Mouse (Mus musculus) C2C12 (cell line): ENCODE results near the gene Dpyd. TPM values are rescaled to one million over a fixed set of nuclear protein-coding genes. Genes with fewer than 3 reads are reported as not detected.

Source experiments
- H3K27me3 ChIP-seq: one replicate; pipeline ENCODE4 v1.6.1; 2011; ENCODE audit not compliant: control insufficient read depth, insufficient read depth, insufficient read length
- H3K36me3 ChIP-seq: one replicate; pipeline ENCODE4 v1.6.1; 2011; ENCODE audit not compliant: control insufficient read depth, insufficient read depth
- H3K4me3 ChIP-seq: one replicate; pipeline ENCODE4 v1.5.1; 2011; ENCODE audit warnings: mild to moderate bottlenecking, control low read depth; ENCODE audit not compliant: poor library complexity, insufficient read depth, severe bottlenecking
- H3K79me2 ChIP-seq: one replicate; pipeline ENCODE4 v1.6.1; 2011; ENCODE audit not compliant: control insufficient read depth, insufficient read depth
- H3K79me3 ChIP-seq: one replicate; pipeline ENCODE4 v1.6.1; 2011; ENCODE audit warnings: low read depth, control low read depth
- H3ac ChIP-seq: one replicate; pipeline ENCODE3; 2011; ENCODE audit warnings: low read depth; ENCODE audit not compliant: control insufficient read depth, insufficient read length
- CEBPB ChIP-seq: IDR thresholded peaks from one replicate; pipeline ENCODE4 v1.6.1; 2011; ENCODE audit warnings: low read depth, mild to moderate bottlenecking, control low read depth, moderate library complexity
- CTCF ChIP-seq: IDR thresholded peaks from one replicate; pipeline ENCODE4 v1.5.1; 2011; ENCODE audit not compliant: control insufficient read depth, insufficient read depth, insufficient read length
- FOSL1 ChIP-seq: IDR thresholded peaks from one replicate; pipeline ENCODE4 v1.8.0; 2011; ENCODE audit warnings: mild to moderate bottlenecking, low read length; ENCODE audit not compliant: poor library complexity, insufficient read depth, severe bottlenecking
- MAX ChIP-seq: IDR thresholded peaks from one replicate; pipeline ENCODE4 v1.6.1; 2011; ENCODE audit warnings: mild to moderate bottlenecking, control low read depth
- MYOD1 ChIP-seq: IDR thresholded peaks from one replicate; pipeline ENCODE4 v1.6.1; 2011; ENCODE audit warnings: low read depth; ENCODE audit not compliant: control insufficient read depth, insufficient read length
- MYOG ChIP-seq: IDR thresholded peaks from one replicate; pipeline ENCODE4 v1.6.1; 2011; ENCODE audit not compliant: control insufficient read depth, insufficient read length; ENCODE audit errors: extremely low read depth
- USF1 ChIP-seq: IDR thresholded peaks from one replicate; pipeline ENCODE4 v1.6.1; 2011; ENCODE audit warnings: low read depth, mild to moderate bottlenecking, control low read depth, moderate library complexity
- polyA plus RNA-seq: library from polyadenylated mRNA; unstranded; fragments of >200 nt; fragmentation: generic; extraction: Trizol; gene quantifications from one replicate; pipeline ENCODE4 v1.2.1, GENCODE M21; 2012; ENCODE audit warnings: missing spikeins

Dpyd gene
- polyA plus RNA-seq, 1 experiment, result 0.60 TPM

- Histone ChIP-seq H3K36me3 (no peaks in the 10 kb centered on the region), H3K27me3 (no peaks in the 10 kb centered on the region), H3ac (no peak overlapping the region), H3K79me2 (no peaks in the 10 kb centered on the region), H3K79me3 (no peaks in the 10 kb centered on the region), H3K4me3 (no peak overlapping the region)
- TF ChIP-seq MYOG (no peak), MAX (no peak), FOSL1 (no peak), CEBPB (no peak), MYOD1 (no peak), CTCF (no peak), USF1 (no peak)
Observed at GRCm38 (mm10) chr3:119431339-119431738, 869.4 kb downstream of the Dpyd start.

GRCm38 (mm10) chr3:119431757-119432156, 869.8 kb downstream of the Dpyd start:
- TF ChIP-seq MYOG (no peak), CEBPB (no peak), MAX (no peak), MYOD1 (no peak), CTCF (no peak), USF1 (no peak), FOSL1 (no peak)
- no peaks in the 10 kb centered on the region for H3K79me2 ChIP-seq
- H3K27me3 ChIP-seq, result no peaks in the 10 kb centered on the region
- H3K4me3 ChIP-seq, result no peak overlapping the region
- H3ac ChIP-seq, result no peak overlapping the region
- H3K36me3 ChIP-seq, result no peaks in the 10 kb centered on the region
- no peaks in the 10 kb centered on the region for H3K79me3 ChIP-seq

DNA sequence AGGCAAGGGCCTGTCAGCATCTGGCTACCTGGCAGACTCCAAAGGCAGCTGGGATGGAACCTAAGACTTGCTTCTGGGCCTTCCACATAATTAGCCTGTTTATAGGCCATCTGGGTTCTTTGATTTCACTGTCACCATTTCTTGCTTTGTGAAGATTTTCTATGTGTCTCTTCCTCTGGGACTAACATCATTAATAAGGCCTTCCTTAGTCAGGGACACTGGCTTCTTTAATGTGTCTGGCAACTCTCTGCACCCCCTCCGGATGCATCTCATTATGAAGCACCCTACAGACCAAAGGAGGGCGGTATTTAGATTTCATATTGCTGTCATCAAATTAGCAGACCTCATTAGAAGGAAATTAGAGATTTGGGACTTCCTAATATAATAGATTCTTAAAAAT, 885.6 kb downstream of the Dpyd start:
- Histone ChIP-seq H3ac (no peak overlapping the region), H3K79me3 (no peaks in the 10 kb centered on the region), H3K79me2 (no peaks in the 10 kb centered on the region), H3K27me3 (no peaks in the 10 kb centered on the region), H3K4me3 (no peak overlapping the region), H3K36me3 (no peaks in the 10 kb centered on the region)
- TF ChIP-seq FOSL1, result no peak
- TF ChIP-seq USF1, result no peak
- TF ChIP-seq CTCF, result no peak
- TF ChIP-seq MYOG, result no peak
- TF ChIP-seq CEBPB, result no peak
- no peak for TF ChIP-seq MYOD1
- no peak for TF ChIP-seq MAX

DNA sequence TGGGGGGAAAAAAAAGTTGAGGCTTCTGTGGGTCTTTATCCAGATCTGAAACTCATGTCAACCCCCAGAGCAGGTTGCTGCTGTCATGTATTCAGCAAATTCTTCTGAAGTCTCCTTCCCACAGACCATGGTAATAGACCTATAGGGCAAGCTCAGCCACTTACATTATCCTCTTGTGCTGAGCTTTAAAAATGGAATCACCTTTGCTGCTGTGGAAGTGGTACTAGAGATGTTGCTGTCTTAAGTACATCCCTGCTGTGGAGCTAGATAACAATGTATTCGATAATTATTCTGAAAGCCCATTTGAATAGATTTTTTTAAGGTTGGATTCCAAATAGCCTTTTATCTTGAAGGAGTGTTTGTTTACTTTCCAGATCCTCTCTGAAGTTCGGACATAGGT, 902.1 kb downstream of the Dpyd start:
- Histone ChIP-seq H3K4me3 (no peak overlapping the region), H3K79me2 (no peaks in the 10 kb centered on the region), H3K79me3 (no peaks in the 10 kb centered on the region), H3ac (no peak overlapping the region), H3K27me3 (no peaks in the 10 kb centered on the region), H3K36me3 (no peaks in the 10 kb centered on the region)
- no peak for TF ChIP-seq MYOG
- no peak for TF ChIP-seq USF1
- TF ChIP-seq FOSL1, result no peak
- no peak for TF ChIP-seq CEBPB
- TF ChIP-seq MYOD1, result no peak

DNA sequence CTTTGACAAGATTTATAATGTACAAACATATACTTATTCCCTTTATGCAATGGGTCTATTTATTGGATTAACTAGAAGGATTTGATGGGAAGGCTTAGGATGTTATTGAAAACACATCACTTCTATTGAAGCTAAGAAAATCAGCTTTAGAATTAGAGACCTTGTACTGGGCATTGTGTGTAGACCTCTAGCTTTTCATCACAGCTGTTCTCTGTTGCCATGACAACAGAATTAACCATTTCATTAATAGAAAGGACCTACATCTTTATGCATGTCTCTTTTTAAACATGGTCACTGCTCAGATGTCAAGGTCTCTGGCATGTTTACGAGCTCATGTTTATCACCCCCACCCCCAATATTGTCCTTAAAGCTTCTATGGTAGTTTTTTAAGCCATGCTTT, 902.5 kb downstream of the Dpyd start:
- Histone ChIP-seq H3K79me2 (no peaks in the 10 kb centered on the region), H3K4me3 (no peak overlapping the region), H3ac (no peak overlapping the region), H3K36me3 (no peaks in the 10 kb centered on the region), H3K79me3 (no peaks in the 10 kb centered on the region), H3K27me3 (no peaks in the 10 kb centered on the region)
- TF ChIP-seq CEBPB, result no peak
- no peak for TF ChIP-seq MAX
- TF ChIP-seq CTCF, result no peak
- no peak for TF ChIP-seq MYOD1
- TF ChIP-seq MYOG, result no peak
- TF ChIP-seq USF1, result no peak
- TF ChIP-seq FOSL1, result no peak

- no peak overlapping the region for H3ac ChIP-seq
- no peaks in the 10 kb centered on the region for H3K79me3 ChIP-seq
- TF ChIP-seq MYOD1, result no peak
- no peak for TF ChIP-seq MYOG
- TF ChIP-seq CTCF, result no peak
- no peak for TF ChIP-seq USF1
- TF ChIP-seq CEBPB, result no peak
- TF ChIP-seq MAX, result no peak
- no peak for TF ChIP-seq FOSL1
- no peaks in the 10 kb centered on the region for H3K79me2 ChIP-seq
- H3K4me3 ChIP-seq, result no peak overlapping the region
- H3K27me3 ChIP-seq, result no peaks in the 10 kb centered on the region
- no peaks in the 10 kb centered on the region for H3K36me3 ChIP-seq
Observed at GRCm38 (mm10) chr3:119467723-119468122, 905.8 kb downstream of the Dpyd start.
